Mouse (Mus musculus): ENCODE results near the gene Nup107. TPM values are rescaled to one million over a fixed set of nuclear protein-coding genes. Genes with fewer than 3 reads are reported as not detected.
"Not testable (repeated sequence)": the region's sequence is repeated elsewhere in the genome, so short reads cannot be mapped to it uniquely, and the experiment has no call there.

Gene Nup107
- total and polyA plus RNA-seq, 3 experiments: 47.7 to 97.0 (median 82.0) TPM

GRCm38 (mm10) chr10:117737075-117737474, 55.4 kb downstream of the Nup107 start:
- Histone ChIP-seq H3K9ac (ENCODE audit: insufficient read depth, low read depth) (no peak overlapping the region), H3K27ac (ENCODE audit: insufficient read depth, low read depth) (no peak overlapping the region), H3K36me3 (replicated peaks in 1 of 2; ENCODE audit: control insufficient read depth in 1 of 2, insufficient read depth in 1 of 2, low read length in 1 of 2) (peaks cover 25 to 57% of the 10 kb centered on the region in 2 experiments), H3K27me3 (replicated peaks) (no peaks in the 10 kb centered on the region), H3K79me2 (replicated peaks; ENCODE audit: control insufficient read depth, extremely low read depth, insufficient read depth, poor library complexity, severe bottlenecking) (no peaks in the 10 kb centered on the region), H3K4me3 (replicated peaks in 1 of 3; ENCODE audit: low read depth in 2 of 3, low read length in 2 of 3, poor library complexity in 1 of 3) (no peak overlapping the region), H3K9me3 (replicated peaks; ENCODE audit: low read length) (no peaks in the 10 kb centered on the region), H3K4me2 (ENCODE audit: insufficient read depth, low read depth, poor library complexity, severe bottlenecking) (no peak overlapping the region), H3K4me1 (ENCODE audit: control insufficient read depth in 1 of 2, insufficient read depth in 2 of 2) (no peaks in the 10 kb centered on the region; a peak in 1 of 4 replicates)
- dilution Hi-C loops (cut with MboI; ENCODE audit: extremely low pct_ligation_motif_present, extremely low pct_unique_long_range_greater_than_20kb, low sequenced_read_pairs): no loop called here
- no peak for TF ChIP-seq NRF1 (IDR thresholded peaks at IDR 0.05; ENCODE audit: low read depth, low read length)
- no peak for TF ChIP-seq CHD1 (IDR thresholded peaks at IDR 0.05; ENCODE audit: low read depth, low read length)
- no peak for TF ChIP-seq ZC3H11A (IDR thresholded peaks at IDR 0.05; ENCODE audit: low read depth, low read length)
- no peak for TF ChIP-seq SIN3A (IDR thresholded peaks at IDR 0.05; ENCODE audit: low read length)
- TF ChIP-seq GABPA (IDR thresholded peaks at IDR 0.05; ENCODE audit: insufficient replicate concordance, low read depth, low read length): no peak
- TF ChIP-seq UBTF (IDR thresholded peaks at IDR 0.05; ENCODE audit: low read depth, low read length): no peak
- no peak for TF ChIP-seq ELF1 (IDR thresholded peaks at IDR 0.05; ENCODE audit: low read depth, low read length)
- no peak for TF ChIP-seq PAX5 (IDR thresholded peaks at IDR 0.05; ENCODE audit: low read length)
- no peak for TF ChIP-seq MEF2A (IDR thresholded peaks at IDR 0.05; ENCODE audit: borderline replicate concordance, low read depth, low read length)
- no peak for DNase-seq (ENCODE audit: extremely low read depth)
- in situ Hi-C loops (cut with MboI; ENCODE audit: low pct_ligation_motif_present, low pct_unique_long_range_greater_than_20kb, low sequenced_read_pairs): no loop called here

- Histone ChIP-seq H3K4me3 (replicated peaks in 1 of 3; ENCODE audit: low read depth in 2 of 3, low read length in 2 of 3, poor library complexity in 1 of 3) (no peak overlapping the region), H3K36me3 (replicated peaks in 1 of 2; ENCODE audit: control insufficient read depth in 1 of 2, insufficient read depth in 1 of 2, low read length in 1 of 2) (peaks cover 25 to 52% of the 10 kb centered on the region in 2 experiments), H3K27ac (ENCODE audit: insufficient read depth, low read depth) (no peak overlapping the region), H3K9ac (ENCODE audit: insufficient read depth, low read depth) (no peak overlapping the region), H3K4me1 (ENCODE audit: control insufficient read depth in 1 of 2, insufficient read depth in 2 of 2) (peaks cover 0 to 2% of the 10 kb centered on the region in 2 experiments; a peak in 1 of 4 replicates), H3K79me2 (replicated peaks; ENCODE audit: control insufficient read depth, extremely low read depth, insufficient read depth, poor library complexity, severe bottlenecking) (no peaks in the 10 kb centered on the region), H3K9me3 (replicated peaks; ENCODE audit: low read length) (no peaks in the 10 kb centered on the region), H3K4me2 (ENCODE audit: insufficient read depth, low read depth, poor library complexity, severe bottlenecking) (no peak overlapping the region), H3K27me3 (replicated peaks) (no peaks in the 10 kb centered on the region)
- in situ Hi-C loops (cut with MboI; ENCODE audit: low pct_ligation_motif_present, low pct_unique_long_range_greater_than_20kb, low sequenced_read_pairs) (no loop called here), dilution Hi-C loops (cut with MboI; ENCODE audit: extremely low pct_ligation_motif_present, extremely low pct_unique_long_range_greater_than_20kb, low sequenced_read_pairs) (no loop called here)
- DNase-seq (ENCODE audit: extremely low read depth): no peak
- no peak for TF ChIP-seq TCF12 (IDR thresholded peaks at IDR 0.05; ENCODE audit: low read depth, low read length)
- TF ChIP-seq SMC3 (IDR thresholded peaks at IDR 0.05; ENCODE audit: low read depth, low read length): no peak
- TF ChIP-seq NELFE (IDR thresholded peaks at IDR 0.05; ENCODE audit: low read depth, low read length): no peak
- TF ChIP-seq ZNF384 (IDR thresholded peaks at IDR 0.05; ENCODE audit: low read depth, low read length): no peak
Observed at GRCm38 (mm10) chr10:117736573-117736972, 55.9 kb downstream of the Nup107 start.

GRCm38 (mm10) chr10:117735396-117735795, 57.1 kb downstream of the Nup107 start:
- H3K9me3 ChIP-seq (replicated peaks; ENCODE audit: low read length); H3K9ac ChIP-seq (ENCODE audit: insufficient read depth, low read depth); H3K27ac ChIP-seq (ENCODE audit: insufficient read depth, low read depth); in situ Hi-C loops (cut with MboI; ENCODE audit: low pct_ligation_motif_present, low pct_unique_long_range_greater_than_20kb, low sequenced_read_pairs); H3K4me1 ChIP-seq (ENCODE audit: control insufficient read depth in 1 of 2, insufficient read depth in 2 of 2); H3K4me2 ChIP-seq (ENCODE audit: insufficient read depth, low read depth, poor library complexity, severe bottlenecking); H3K79me2 ChIP-seq (replicated peaks; ENCODE audit: control insufficient read depth, extremely low read depth, insufficient read depth, poor library complexity, severe bottlenecking); H3K27me3 ChIP-seq (replicated peaks); DNase-seq (ENCODE audit: extremely low read depth); H3K4me3 ChIP-seq (replicated peaks in 1 of 3; ENCODE audit: low read depth in 2 of 3, low read length in 2 of 3, poor library complexity in 1 of 3); dilution Hi-C loops (cut with MboI; ENCODE audit: extremely low pct_ligation_motif_present, extremely low pct_unique_long_range_greater_than_20kb, low sequenced_read_pairs): not testable (repeated sequence)
- peaks cover 21 to 41% of the 10 kb centered on the region in 2 experiments for H3K36me3 ChIP-seq (replicated peaks in 1 of 2; ENCODE audit: control insufficient read depth in 1 of 2, insufficient read depth in 1 of 2, low read length in 1 of 2)

- H3K9me3 ChIP-seq (replicated peaks; ENCODE audit: low read length); in situ Hi-C loops (cut with MboI; ENCODE audit: low pct_ligation_motif_present, low pct_unique_long_range_greater_than_20kb, low sequenced_read_pairs); H3K4me1 ChIP-seq (ENCODE audit: control insufficient read depth in 1 of 2, insufficient read depth in 2 of 2); H3K4me3 ChIP-seq (replicated peaks in 1 of 3; ENCODE audit: low read depth in 2 of 3, low read length in 2 of 3, poor library complexity in 1 of 3); H3K9ac ChIP-seq (ENCODE audit: insufficient read depth, low read depth); dilution Hi-C loops (cut with MboI; ENCODE audit: extremely low pct_ligation_motif_present, extremely low pct_unique_long_range_greater_than_20kb, low sequenced_read_pairs); H3K27ac ChIP-seq (ENCODE audit: insufficient read depth, low read depth); DNase-seq (ENCODE audit: extremely low read depth); H3K79me2 ChIP-seq (replicated peaks; ENCODE audit: control insufficient read depth, extremely low read depth, insufficient read depth, poor library complexity, severe bottlenecking); H3K4me2 ChIP-seq (ENCODE audit: insufficient read depth, low read depth, poor library complexity, severe bottlenecking); H3K27me3 ChIP-seq (replicated peaks): not testable (repeated sequence)
- peaks cover 15 to 31% of the 10 kb centered on the region in 2 experiments for H3K36me3 ChIP-seq (replicated peaks in 1 of 2; ENCODE audit: control insufficient read depth in 1 of 2, insufficient read depth in 1 of 2, low read length in 1 of 2)
Observed at GRCm38 (mm10) chr10:117734104-117734852, 58.2 kb downstream of the Nup107 start.

Measured in CH12.LX (cell line).